Comparison of ENCODE assay signal across 21 mouse cellular contexts in genomic region chr14:24217362-24217722, GRCm38 (mm10). TPM values are rescaled to one million over a fixed set of nuclear protein-coding genes. Genes with fewer than 3 reads are reported as not detected.
A peak's percentile ranks its signal among the peaks of the same experiment; 100 is the strongest.
DNase-seq lines count a peak whose midpoint lies in the region; ATAC-seq and TF ChIP-seq lines count a peak whose summit lies in the region.
"Had no signal": no experiment of that assay in that cellular context is flagged by ENCODE, and none has a peak within 500 bp of the region (broad histone marks: within the 10 kb centered on the region; RNA-seq: fewer than 3 reads in every experiment).

No protein-coding gene starts in this region.

- H3K27ac ChIP-seq in forebrain, embryonic 13.5 days: peak overlapping the region; percentile 4; the same call in 1 of the 2 replicates
- no peak overlapping the region for H3K27ac ChIP-seq in forebrain, embryonic 16.5 days (ENCODE audit: low read length)
- peak overlapping the region; percentile 80 for H3K27ac ChIP-seq in layer of hippocampus, adult 2 months
- H3K27ac ChIP-seq in embryonic facial prominence, embryonic 10.5 days (replicated peaks): 0 out of 2 replicates have a peak overlapping the region, but pooled peaks have one; percentile 26
- no peak overlapping the region for H3K27ac ChIP-seq in liver, embryonic 14.5 days
- H3K27ac ChIP-seq: hindbrain, embryonic 15.5 days; intestine, embryonic 15.5 days; lung, embryonic 15.5 days; macrophage; midbrain, embryonic 12.5 days had no signal

- 68% methylated on average over 8 of the region's 8 CpGs for WGBS in forebrain, embryonic 13.5 days
- 64% methylated on average over 8 of the region's 8 CpGs for WGBS in forebrain, embryonic 16.5 days
- WGBS in embryonic facial prominence, embryonic 10.5 days: 76% methylated on average over 8 of the region's 8 CpGs
- WGBS in liver, embryonic 14.5 days (ENCODE audit: insufficient replicate concordance): 22% methylated on average over 8 of the region's 8 CpGs

- DNase-seq in layer of hippocampus, adult 2 months (ENCODE audit: low spot score in 2 of 2): no peak
- no peak for DNase-seq in layer of hippocampus, adult 8-10 months (ENCODE audit: low spot score in 2 of 2)
- DNase-seq in embryonic facial prominence, embryonic 10.5 days (ENCODE audit: low spot score): no peak
- no peak for DNase-seq in liver, embryonic 14.5 days (ENCODE audit: low read depth in 3 of 3, low spot score in 3 of 3)
- DNase-seq in urinary bladder, postnatal 14 days (ENCODE audit: low spot score): no peak
- no peak for DNase-seq in spleen, postnatal 36 days (ENCODE audit: low spot score in 2 of 2)
- DNase-seq: adrenal gland, postnatal 36 days; cerebellum, adult 18-20 months; cerebellum, postnatal 25 days; embryo, embryonic 11 days; gastrocnemius, postnatal 14 days; thymus, postnatal 36 days had no signal

- no peak for TF ChIP-seq EP300 in liver, embryonic 14.5 days (IDR thresholded peaks at IDR 0.05; ENCODE audit: low read depth)

- H3K9ac ChIP-seq in forebrain, embryonic 13.5 days: no peak overlapping the region
- no peak overlapping the region for H3K9ac ChIP-seq in forebrain, embryonic 16.5 days (replicated peaks; ENCODE audit: low read depth, low read length)
- no peak overlapping the region for H3K9ac ChIP-seq in liver, embryonic 14.5 days (replicated peaks)
- H3K9ac ChIP-seq: hindbrain, embryonic 15.5 days; intestine, embryonic 15.5 days; lung, embryonic 15.5 days; midbrain, embryonic 12.5 days had no signal

- no peak overlapping the region for H3K4me2 ChIP-seq in forebrain, embryonic 13.5 days
- H3K4me2 ChIP-seq in forebrain, embryonic 16.5 days (ENCODE audit: low read length): no peak overlapping the region
- no peak overlapping the region for H3K4me2 ChIP-seq in liver, embryonic 14.5 days (ENCODE audit: low read depth)
- H3K4me2 ChIP-seq: hindbrain, embryonic 15.5 days; intestine, embryonic 15.5 days; lung, embryonic 15.5 days; midbrain, embryonic 12.5 days had no signal

- peaks cover 56% of the 10 kb centered on the region for H3K4me1 ChIP-seq in forebrain, embryonic 13.5 days
- peaks cover 37% of the 10 kb centered on the region for H3K4me1 ChIP-seq in forebrain, embryonic 16.5 days (replicated peaks; ENCODE audit: control insufficient read depth, insufficient read depth, low read length)
- peaks cover 92% of the 10 kb centered on the region for H3K4me1 ChIP-seq in embryonic facial prominence, embryonic 10.5 days
- H3K4me1 ChIP-seq in liver, embryonic 14.5 days (replicated peaks; ENCODE audit: control insufficient read depth in 2 of 2, insufficient read depth in 2 of 2, low read length in 1 of 2): no peaks in the 10 kb centered on the region; a peak in 1 of 4 replicates

- TF ChIP-seq CTCF in layer of hippocampus, adult 2 months (conservative IDR thresholded peaks at IDR 0.05): no peak
- TF ChIP-seq CTCF in liver, embryonic 14.5 days (IDR thresholded peaks at IDR 0.05; ENCODE audit: low read depth): no peak

- no peak overlapping the region for H3K4me3 ChIP-seq in forebrain, embryonic 13.5 days
- H3K4me3 ChIP-seq in forebrain, embryonic 16.5 days (replicated peaks; ENCODE audit: low read length): no peak overlapping the region
- H3K4me3 ChIP-seq in layer of hippocampus, adult 2 months: no peak overlapping the region
- H3K4me3 ChIP-seq in embryonic facial prominence, embryonic 10.5 days: no peak overlapping the region
- no peak overlapping the region for H3K4me3 ChIP-seq in liver, embryonic 14.5 days (ENCODE audit: insufficient read depth in 1 of 2, low read depth in 2 of 2, low read length in 2 of 2)
- H3K4me3 ChIP-seq: hindbrain, embryonic 15.5 days; intestine, embryonic 15.5 days; lung, embryonic 15.5 days; midbrain, embryonic 12.5 days; myocyte had no signal

- H3K27me3 ChIP-seq in forebrain, embryonic 13.5 days: no peaks in the 10 kb centered on the region
- no peaks in the 10 kb centered on the region for H3K27me3 ChIP-seq in forebrain, embryonic 16.5 days (replicated peaks; ENCODE audit: control insufficient read depth, insufficient read depth, low read length)
- no peaks in the 10 kb centered on the region for H3K27me3 ChIP-seq in embryonic facial prominence, embryonic 10.5 days (replicated peaks; ENCODE audit: low read depth, poor library complexity, severe bottlenecking)
- H3K27me3 ChIP-seq in liver, embryonic 14.5 days (ENCODE audit: control insufficient read depth, insufficient read depth, low read length): no peaks in the 10 kb centered on the region
- H3K27me3 ChIP-seq: hindbrain, embryonic 15.5 days; intestine, embryonic 15.5 days; lung, embryonic 15.5 days; midbrain, embryonic 12.5 days had no signal

- no peaks in the 10 kb centered on the region for H3K9me3 ChIP-seq in forebrain, embryonic 13.5 days (replicated peaks)
- no peaks in the 10 kb centered on the region for H3K9me3 ChIP-seq in forebrain, embryonic 16.5 days (ENCODE audit: control insufficient read depth, low read length)
- no peaks in the 10 kb centered on the region for H3K9me3 ChIP-seq in embryonic facial prominence, embryonic 10.5 days
- H3K9me3 ChIP-seq in liver, embryonic 14.5 days (ENCODE audit: control insufficient read depth, low read length): no peaks in the 10 kb centered on the region
- H3K9me3 ChIP-seq: hindbrain, embryonic 15.5 days; intestine, embryonic 15.5 days; lung, embryonic 15.5 days; midbrain, embryonic 12.5 days had no signal

- ATAC-seq in forebrain, embryonic 13.5 days: no peak
- no peak for ATAC-seq in forebrain, embryonic 16.5 days
- peak; percentile 41; the same call in 1 of the 2 replicates for ATAC-seq in liver, embryonic 14.5 days (ENCODE audit: insufficient read depth)

- H3K36me3 ChIP-seq in forebrain, embryonic 13.5 days (ENCODE audit: poor library complexity, severe bottlenecking): no peaks in the 10 kb centered on the region
- H3K36me3 ChIP-seq in forebrain, embryonic 16.5 days (ENCODE audit: control insufficient read depth, insufficient read depth): no peaks in the 10 kb centered on the region
- H3K36me3 ChIP-seq in embryonic facial prominence, embryonic 10.5 days (replicated peaks): no peaks in the 10 kb centered on the region; the same call in 1 of the 2 replicates
- no peaks in the 10 kb centered on the region for H3K36me3 ChIP-seq in liver, embryonic 14.5 days (replicated peaks; ENCODE audit: control insufficient read depth, insufficient read depth, low read depth)
- H3K36me3 ChIP-seq: hindbrain, embryonic 15.5 days; intestine, embryonic 15.5 days; lung, embryonic 15.5 days; midbrain, embryonic 12.5 days had no signal

RNA-seq across cellular contexts. Expression of gene Dlg5, which starts 28.4 kb away (rescaled TPM):
- polyA plus RNA-seq in forebrain, embryonic 13.5 days (2015; fragmentation: Nextera tagmentation; extraction: Ambion mirVana): 15.5 and 18.4 TPM in 2 replicates
- polyA plus RNA-seq in forebrain, embryonic 16.5 days (2015; fragmentation: Nextera tagmentation; extraction: Ambion mirVana): 17.1 and 21.2 TPM in 2 replicates
- 10 to 100 TPM; 62.7 to 64.0 TPM for total RNA-seq in layer of hippocampus, adult 2 months (2021)
- total RNA-seq in layer of hippocampus, adult 8-10 months (2022): 10 to 100 TPM; 52.5 to 67.9 (median 57.9) TPM
- polyA plus RNA-seq in embryonic facial prominence, embryonic 10.5 days (2016; fragmentation: Nextera tagmentation; extraction: Ambion mirVana): 21.1 and 23.5 TPM in 2 replicates
- polyA plus RNA-seq in liver, embryonic 14.5 days (2012; rRNA removed): 2.1 and 2.2 TPM in 2 replicates
- 0.96 and 1.5 TPM in 2 replicates for polyA plus RNA-seq in liver, embryonic 14.5 days (2014; fragmentation: Nextera tagmentation; extraction: Ambion mirVana)
- total RNA-seq: MEL had no signal

Comparison
In these comparisons a context has a peak if more than half of its experiments do, and no peak if none do; other contexts are left out.
1. H3K27ac ChIP-seq: peak in forebrain, embryonic 13.5 days (single experiment), layer of hippocampus, adult 2 months (single experiment) and embryonic facial prominence, embryonic 10.5 days (single experiment); none in forebrain, embryonic 16.5 days (single experiment) and liver, embryonic 14.5 days (single experiment).